Mouse (Mus musculus): Measurements from ENCODE around the gene Nfam1. TPM values are rescaled to one million over a fixed set of nuclear protein-coding genes. Genes with fewer than 3 reads are reported as not detected.
A peak's percentile ranks its signal among the peaks of the same experiment; 100 is the strongest.
"Not testable (repeated sequence)": the region's sequence is repeated elsewhere in the genome, so short reads cannot be mapped to it uniquely, and the experiment has no call there.

Nfam1 gene
- 1.9 and 2.2 TPM in 2 replicates for polyA plus RNA-seq (2016; fragmentation: Nextera tagmentation; extraction: Ambion mirVana)

DNA sequence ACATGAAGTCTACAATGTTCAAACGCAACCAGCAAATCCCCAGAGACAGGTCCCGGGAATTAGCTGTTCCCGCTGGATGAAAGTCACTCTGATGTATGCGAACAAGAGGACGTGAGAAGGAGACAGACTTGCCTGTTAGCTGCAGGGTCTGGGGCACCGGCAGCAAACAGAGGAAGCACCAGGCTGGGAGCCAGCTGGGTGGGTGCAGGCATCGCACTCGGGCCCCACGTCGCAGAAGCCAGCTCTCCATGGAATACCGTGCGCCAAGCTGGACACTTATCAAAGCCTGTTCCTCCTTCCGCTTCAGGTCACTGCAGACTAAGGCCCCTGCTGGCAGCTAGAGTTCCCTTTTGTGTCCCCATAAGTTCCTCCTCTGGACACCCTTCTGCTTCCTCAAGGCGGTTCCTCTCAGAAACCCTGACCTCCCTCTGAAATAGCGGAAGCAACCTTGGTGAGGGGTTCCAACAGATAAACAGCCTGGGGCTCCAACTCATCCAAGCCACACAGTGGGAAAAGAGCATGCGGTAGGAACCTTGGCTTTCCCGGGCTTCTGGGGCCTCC, at the start of gene Nfam1:
TSS of gene Nfam1 (minus strand) at position 326 of the 561 bp plus-strand sequence.
- 38% methylated on average over 17 of the region's 17 CpGs for WGBS
- ATAC-seq (ENCODE audit: low FRiP score) = no peak
- H3K27ac ChIP-seq = no peak within 1 kb of the TSS
- H3K4me3 ChIP-seq = no peak within 1 kb of the TSS
- no peaks in the 10 kb centered on the region for H3K9me3 ChIP-seq (replicated peaks)
- peak within 1 kb of the TSS; percentile 42; the same call in 1 of the 2 replicates for H3K4me2 ChIP-seq (replicated peaks)
- peaks cover 47% of the 10 kb centered on the region for H3K27me3 ChIP-seq
- H3K9ac ChIP-seq = no peak within 1 kb of the TSS
- peaks cover 46% of the 10 kb centered on the region for H3K4me1 ChIP-seq
- no peaks in the 10 kb centered on the region for H3K36me3 ChIP-seq

DNA sequence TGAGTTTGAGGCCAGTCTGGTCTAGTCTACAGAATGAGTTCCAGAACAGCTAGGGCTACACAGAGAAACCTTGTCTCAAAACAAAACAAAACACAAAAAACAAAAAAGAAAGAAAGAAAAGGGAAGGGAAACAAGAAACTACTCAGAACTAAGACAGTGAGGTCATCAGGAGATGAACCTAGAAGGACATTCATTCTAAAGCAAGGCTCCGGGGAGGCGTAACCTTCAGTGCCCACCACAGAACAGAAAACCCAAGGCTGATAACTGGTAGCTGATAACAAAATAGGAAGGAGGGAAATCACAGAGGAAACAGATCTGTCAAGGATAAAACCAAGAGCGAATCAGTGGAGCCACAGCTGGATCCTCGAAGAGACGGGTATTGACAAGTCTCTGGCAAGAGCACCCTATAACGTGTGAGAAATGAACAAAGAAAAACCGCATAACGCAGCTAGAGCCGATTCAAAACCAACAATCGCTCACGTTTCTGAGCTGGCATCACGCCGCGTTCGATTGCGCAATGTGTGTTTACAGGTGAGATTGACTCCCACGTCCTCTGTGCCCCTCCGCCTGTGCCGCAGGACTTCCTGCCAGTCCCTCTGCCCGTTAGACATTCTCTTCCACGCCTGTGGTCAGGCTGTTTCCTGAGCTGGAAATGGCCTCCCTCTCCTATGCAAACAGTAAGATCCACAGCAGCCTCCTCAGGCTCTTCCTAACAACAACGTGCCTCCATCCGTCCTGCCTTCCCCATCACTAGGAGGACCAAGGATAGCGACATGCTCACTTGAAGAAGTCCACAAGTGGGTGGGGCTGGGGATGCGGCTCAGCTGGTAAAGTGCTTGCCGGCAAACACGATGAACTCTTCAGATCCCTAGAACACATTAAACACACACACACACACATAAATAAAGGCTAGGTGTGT, 42.8 kb upstream of the Nfam1 start:
- H3K27me3 ChIP-seq = no peaks in the 10 kb centered on the region
- WGBS = 63% methylated on average over 27 of the region's 27 CpGs
- H3K27ac ChIP-seq = no peak overlapping the region
- no peaks in the 10 kb centered on the region for H3K9me3 ChIP-seq (replicated peaks)
- no peak overlapping the region for H3K4me3 ChIP-seq
- no peak overlapping the region for H3K4me2 ChIP-seq (replicated peaks)
- no peak overlapping the region for H3K9ac ChIP-seq
- H3K36me3 ChIP-seq = no peaks in the 10 kb centered on the region
- ATAC-seq (ENCODE audit: low FRiP score) = no peak
- H3K4me1 ChIP-seq = no peaks in the 10 kb centered on the region

DNA sequence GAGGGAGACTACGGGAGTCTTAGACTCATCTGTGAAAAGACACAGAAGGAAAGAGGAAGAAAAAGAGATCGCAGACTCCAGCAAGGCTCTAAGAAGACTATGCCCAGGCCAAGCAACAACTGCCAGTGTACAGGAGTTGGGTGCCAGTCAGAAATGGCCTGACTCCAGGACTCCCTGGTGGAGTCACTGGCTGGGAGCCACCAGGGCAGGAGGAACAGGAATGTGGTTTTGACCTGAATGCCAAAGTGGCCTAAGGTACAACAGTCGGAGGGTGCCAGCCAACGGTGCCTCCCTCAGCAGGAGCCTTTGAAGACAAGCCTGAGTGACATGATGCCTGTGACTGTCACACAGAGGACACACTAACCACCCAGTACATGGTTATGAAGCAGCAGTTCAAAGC, 41.1 kb upstream of the Nfam1 start:
- 80% methylated on average over 4 of the region's 4 CpGs for WGBS
- ATAC-seq (ENCODE audit: low FRiP score) = no peak

DNA sequence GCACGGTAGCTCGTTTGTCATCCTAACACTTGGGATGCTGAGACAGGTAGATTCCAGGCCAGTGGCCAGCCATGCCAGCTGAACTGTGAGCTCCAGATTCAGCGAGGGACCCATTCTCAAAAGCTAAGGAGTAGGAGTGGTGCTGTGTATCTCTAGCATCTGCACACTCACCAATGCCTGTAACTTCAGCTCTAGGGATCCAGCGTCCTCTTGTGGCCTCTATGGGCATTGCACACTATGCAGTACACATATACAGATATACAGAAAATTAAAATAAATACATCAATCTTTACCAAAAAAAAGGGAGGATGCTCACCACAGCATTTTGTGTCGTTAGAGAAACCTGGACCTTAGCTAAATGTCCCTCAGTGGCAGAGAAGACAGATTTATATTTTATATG, 38.6 kb upstream of the Nfam1 start:
- no peak for ATAC-seq (ENCODE audit: low FRiP score)
- Histone ChIP-seq H3K4me3 (no peak overlapping the region), H3K4me2 (replicated peaks) (no peak overlapping the region), H3K27me3 (no peaks in the 10 kb centered on the region), H3K9me3 (replicated peaks) (no peaks in the 10 kb centered on the region), H3K4me1 (no peaks in the 10 kb centered on the region), H3K27ac (no peak overlapping the region), H3K9ac (no peak overlapping the region), H3K36me3 (no peaks in the 10 kb centered on the region)
- WGBS = 82% methylated on average over 5 of the region's 5 CpGs

More for the DNA sequence above, 41.1 kb upstream of the Nfam1 start:
- no peak overlapping the region for H3K4me2 ChIP-seq (replicated peaks)
- H3K27ac ChIP-seq = no peak overlapping the region
- H3K9ac ChIP-seq = no peak overlapping the region
- no peaks in the 10 kb centered on the region for H3K4me1 ChIP-seq
- no peak overlapping the region for H3K4me3 ChIP-seq
- no peaks in the 10 kb centered on the region for H3K9me3 ChIP-seq (replicated peaks)
- no peaks in the 10 kb centered on the region for H3K27me3 ChIP-seq
- no peaks in the 10 kb centered on the region for H3K36me3 ChIP-seq

DNA sequence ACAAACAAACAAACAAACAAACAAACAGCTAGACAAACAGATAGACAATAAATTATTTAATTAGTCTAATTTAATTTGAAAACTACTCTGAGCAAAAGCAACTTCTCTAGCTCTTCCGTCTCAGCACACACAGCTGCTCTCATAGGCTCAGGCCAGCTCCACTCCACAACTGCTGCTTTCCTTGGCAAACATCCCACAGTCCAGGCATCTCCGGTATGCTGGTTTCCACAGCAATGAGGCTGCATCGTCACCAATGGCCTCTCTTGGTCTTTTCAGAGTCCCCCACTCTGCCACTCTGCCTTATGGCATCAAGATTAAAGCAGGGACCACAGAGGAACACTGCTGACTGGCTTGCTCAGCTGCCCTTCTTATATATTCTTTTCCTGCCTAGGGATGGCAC, 37.8 kb upstream of the Nfam1 start:
- Histone ChIP-seq H3K4me3 (no peak overlapping the region), H3K27me3 (no peaks in the 10 kb centered on the region), H3K36me3 (no peaks in the 10 kb centered on the region), H3K4me2 (replicated peaks) (no peak overlapping the region), H3K9me3 (replicated peaks) (no peaks in the 10 kb centered on the region), H3K27ac (no peak overlapping the region), H3K4me1 (no peaks in the 10 kb centered on the region), H3K9ac (no peak overlapping the region)
- ATAC-seq (ENCODE audit: low FRiP score) = no peak
- WGBS = 51% methylated on average over 3 of the region's 3 CpGs

DNA sequence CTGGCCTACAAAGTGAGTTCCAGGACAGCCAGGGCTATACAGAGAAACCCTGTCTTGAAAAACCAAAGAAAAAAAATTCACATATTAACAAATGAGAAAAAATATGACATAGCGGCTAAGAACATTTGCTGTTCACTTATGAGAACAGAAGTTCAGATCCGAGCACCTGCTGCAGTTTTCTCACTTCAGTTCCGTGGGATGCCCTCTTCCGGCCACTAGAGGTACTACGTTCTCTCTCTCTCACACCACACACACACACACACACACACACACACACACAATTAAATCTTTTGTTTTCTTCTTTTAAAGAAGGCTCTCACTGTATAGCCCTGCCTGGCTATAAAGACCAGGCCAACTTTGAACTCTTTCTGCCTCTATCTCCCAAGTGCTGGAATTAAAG, 35.2 kb upstream of the Nfam1 start:
- Histone ChIP-seq H3K27me3 (no peaks in the 10 kb centered on the region), H3K9ac (no peak overlapping the region), H3K4me2 (replicated peaks) (no peak overlapping the region), H3K4me1 (no peaks in the 10 kb centered on the region), H3K27ac (no peak overlapping the region), H3K9me3 (replicated peaks) (no peaks in the 10 kb centered on the region), H3K36me3 (no peaks in the 10 kb centered on the region), H3K4me3 (no peak overlapping the region)
- no peak for ATAC-seq (ENCODE audit: low FRiP score)
- WGBS = 95% methylated on average over 5 of the region's 5 CpGs

DNA sequence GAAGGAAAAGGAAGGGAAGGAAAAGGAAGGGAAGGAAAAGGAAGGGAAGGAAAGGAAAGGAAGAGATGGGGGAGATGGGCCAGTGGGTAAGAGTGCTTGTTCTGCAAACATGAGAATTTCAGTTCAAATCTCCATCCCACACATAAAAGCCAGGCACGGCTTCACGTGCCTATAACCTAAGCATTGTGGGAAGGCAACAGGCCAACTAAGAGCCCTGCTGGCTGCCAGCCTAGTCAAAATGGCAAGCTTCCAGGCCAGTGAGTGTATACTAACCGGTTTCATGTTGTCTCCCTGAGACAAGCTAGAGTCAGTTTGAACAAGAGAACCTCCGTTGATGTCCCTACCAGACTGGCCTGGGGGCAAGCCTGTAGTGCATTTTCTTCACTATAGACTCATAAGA, 32.4 kb upstream of the Nfam1 start:
- Histone ChIP-seq H3K36me3 (no peaks in the 10 kb centered on the region), H3K9me3 (replicated peaks) (no peaks in the 10 kb centered on the region), H3K27me3 (no peaks in the 10 kb centered on the region), H3K4me1 (peaks cover 6% of the 10 kb centered on the region), H3K4me2 (replicated peaks) (no peak overlapping the region), H3K4me3 (no peak overlapping the region), H3K27ac (no peak overlapping the region), H3K9ac (no peak overlapping the region)
- ATAC-seq (ENCODE audit: low FRiP score) = no peak
- WGBS = 87% methylated on average over 4 of the region's 4 CpGs

DNA sequence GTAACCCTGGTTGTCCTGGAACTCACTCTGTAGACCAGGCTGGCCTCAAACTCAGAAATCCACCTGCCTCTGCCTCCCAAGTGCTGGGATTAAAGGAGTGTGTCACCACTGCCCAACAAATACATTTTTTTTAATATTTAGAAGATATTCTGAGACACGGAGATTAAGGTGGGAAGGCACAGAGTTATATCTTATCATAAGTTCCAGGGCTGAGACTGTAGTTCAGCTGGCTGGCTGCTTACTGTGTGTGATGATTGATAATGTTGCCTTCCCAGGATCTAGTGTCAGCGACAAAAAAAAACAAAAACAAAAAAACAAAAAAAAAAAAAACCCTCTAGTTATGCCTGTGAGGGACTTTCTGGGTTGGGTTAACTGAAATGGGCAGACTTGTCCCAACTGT, 29.5 kb upstream of the Nfam1 start:
- not testable (repeated sequence) for H3K27ac ChIP-seq; H3K4me2 ChIP-seq (replicated peaks); H3K4me3 ChIP-seq; H3K36me3 ChIP-seq; H3K9me3 ChIP-seq (replicated peaks); H3K9ac ChIP-seq; ATAC-seq (ENCODE audit: low FRiP score); H3K27me3 ChIP-seq
- WGBS = 84% methylated on average over 2 of the region's 2 CpGs
- peaks cover 22% of the 10 kb centered on the region for H3K4me1 ChIP-seq

DNA sequence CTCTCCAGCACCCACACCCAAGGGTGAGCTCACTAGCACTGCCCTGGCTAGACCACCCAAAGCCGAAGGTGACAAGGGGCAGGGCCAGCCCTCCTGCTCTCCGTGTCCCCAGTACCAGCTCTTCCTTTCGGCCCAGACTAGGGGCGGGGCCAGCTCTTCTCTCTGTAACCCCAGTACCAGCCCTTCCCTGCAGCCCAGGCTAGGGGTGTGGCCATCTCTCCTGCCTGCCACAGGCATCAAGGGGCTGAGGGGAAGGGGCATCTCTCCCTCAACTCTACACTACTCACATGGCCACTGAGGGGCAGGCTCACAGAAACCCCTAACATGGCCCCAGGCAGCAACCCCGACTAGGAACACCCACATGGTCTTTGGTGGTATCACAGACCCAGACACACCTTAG, 28.6 kb upstream of the Nfam1 start:
- Histone ChIP-seq H3K27ac (no peak overlapping the region), H3K36me3 (no peaks in the 10 kb centered on the region), H3K27me3 (0 out of 2 replicates have a peak, but pooled peaks cover 3% of the 10 kb centered on the region), H3K4me1 (peaks cover 31% of the 10 kb centered on the region), H3K4me2 (replicated peaks) (no peak overlapping the region), H3K9ac (no peak overlapping the region), H3K9me3 (replicated peaks) (no peaks in the 10 kb centered on the region), H3K4me3 (no peak overlapping the region)
- WGBS = 13% methylated on average over 5 of the region's 5 CpGs
- peak; percentile 52; the same call in 1 of the 2 replicates for ATAC-seq (ENCODE audit: low FRiP score)

DNA sequence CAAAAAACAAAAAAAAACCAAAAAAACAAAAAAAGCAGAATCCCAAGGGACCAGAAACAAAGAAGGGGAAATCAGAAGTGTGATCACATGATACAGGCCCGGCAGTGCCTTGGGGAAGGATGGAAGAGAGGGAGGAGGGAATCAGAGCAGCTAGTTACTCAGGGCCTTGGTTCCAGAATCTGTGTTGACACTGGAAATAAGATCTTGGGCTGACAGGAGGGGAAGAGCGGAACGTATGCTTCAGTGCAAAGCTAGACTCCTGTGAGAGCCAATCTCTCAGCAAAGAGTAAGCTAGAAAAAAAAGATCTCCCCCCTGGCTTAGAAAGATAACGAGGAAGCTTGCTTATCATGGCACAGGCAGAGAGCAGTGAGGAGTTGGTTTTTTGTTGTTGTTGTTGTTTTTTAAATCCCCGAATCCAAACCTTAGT, 26.1 kb upstream of the Nfam1 start:
- Histone ChIP-seq H3K9ac (no peak overlapping the region; the same call in 1 of the 2 replicates), H3K9me3 (replicated peaks) (no peaks in the 10 kb centered on the region), H3K4me1 (peaks cover 43% of the 10 kb centered on the region), H3K27me3 (0 out of 2 replicates have a peak, but pooled peaks cover 3% of the 10 kb centered on the region), H3K4me2 (replicated peaks) (no peak overlapping the region), H3K4me3 (no peak overlapping the region), H3K36me3 (no peaks in the 10 kb centered on the region), H3K27ac (peak overlapping the region; percentile 60)
- ATAC-seq (ENCODE audit: low FRiP score) = no peak
- 31% methylated on average over 5 of the region's 5 CpGs for WGBS

DNA sequence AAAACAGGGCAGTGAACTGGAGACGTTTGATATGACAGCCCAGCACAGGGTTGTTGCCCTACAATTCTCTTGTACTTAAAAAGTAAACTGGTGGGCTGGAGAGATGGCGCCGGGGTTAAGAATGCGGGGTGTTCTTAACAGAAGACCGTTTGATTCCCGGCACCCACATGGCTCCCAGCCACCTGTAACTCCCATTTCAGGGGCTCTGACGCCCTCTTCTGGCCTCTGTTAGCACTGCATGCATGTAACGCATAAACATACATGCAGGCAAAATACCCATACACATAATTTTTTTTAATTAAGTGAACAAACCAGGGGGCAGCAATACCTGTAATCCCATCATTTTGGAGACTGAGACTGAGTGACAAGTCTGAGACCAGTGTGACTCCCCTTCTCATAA, 24.4 kb upstream of the Nfam1 start:
- peaks cover 50% of the 10 kb centered on the region for H3K4me1 ChIP-seq
- H3K4me3 ChIP-seq = no peak overlapping the region
- H3K27ac ChIP-seq = peak overlapping the region; percentile 91

DNA sequence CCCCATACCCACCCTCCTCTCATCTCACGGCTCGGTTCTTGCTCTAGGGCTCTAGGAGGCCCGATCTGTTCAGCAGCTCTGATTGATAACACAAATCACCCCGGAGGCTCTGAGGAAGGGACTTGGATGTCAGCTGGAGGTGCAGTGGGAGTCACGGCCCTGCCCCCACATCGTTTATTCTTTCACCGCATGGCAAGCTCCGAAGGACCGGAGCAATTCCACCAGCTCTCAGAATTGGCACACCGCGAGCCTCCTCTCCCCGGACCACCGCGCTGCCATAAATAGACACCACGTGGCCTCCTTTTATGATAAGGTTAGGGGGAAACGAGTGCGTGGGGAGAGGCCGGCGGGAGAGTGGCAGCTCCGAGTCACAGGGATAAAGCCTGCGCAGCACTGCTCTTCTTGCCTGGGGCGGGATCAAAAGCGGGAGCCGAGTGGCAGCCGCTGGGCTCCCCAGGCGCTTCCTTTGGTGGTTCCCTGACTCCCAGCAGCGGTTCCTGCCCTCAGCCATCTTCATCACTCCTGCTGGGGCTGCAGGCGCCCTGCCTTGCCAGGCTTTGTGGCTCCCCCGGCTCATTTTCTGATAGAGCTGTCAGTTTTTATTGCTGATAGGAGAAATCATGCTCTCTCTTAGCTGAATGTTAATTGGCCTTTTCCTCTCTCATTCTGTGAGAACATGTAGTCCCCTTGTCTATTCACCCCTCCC, 23.4 kb upstream of the Nfam1 start:
- H3K4me3 ChIP-seq = peak overlapping the region; percentile 29
- H3K9ac ChIP-seq = peak overlapping the region; percentile 56
- peak overlapping the region; percentile 91 for H3K27ac ChIP-seq
- H3K27me3 ChIP-seq = peaks cover 3% of the 10 kb centered on the region; the same call in 1 of the 2 replicates
- ATAC-seq (ENCODE audit: low FRiP score) = peak; percentile 75
- WGBS = under 1% methylated on average over 29 of the region's 29 CpGs
- H3K36me3 ChIP-seq = no peaks in the 10 kb centered on the region
- H3K4me2 ChIP-seq (replicated peaks) = peak overlapping the region; percentile 55
- no peaks in the 10 kb centered on the region for H3K9me3 ChIP-seq (replicated peaks)
- peaks cover 52% of the 10 kb centered on the region for H3K4me1 ChIP-seq

More for the DNA sequence above, 24.4 kb upstream of the Nfam1 start:
- Histone ChIP-seq H3K9me3 (replicated peaks) (no peaks in the 10 kb centered on the region), H3K27me3 (peaks cover 3% of the 10 kb centered on the region; the same call in 1 of the 2 replicates), H3K36me3 (no peaks in the 10 kb centered on the region), H3K4me2 (replicated peaks) (no peak overlapping the region), H3K9ac (no peak overlapping the region)
- ATAC-seq (ENCODE audit: low FRiP score) = no peak
- 72% methylated on average over 8 of the region's 8 CpGs for WGBS

Measured in hindbrain, embryonic 12.5 days (tissue).